Mouse (Mus musculus) megakaryocyte, embryonic 14.5 days (primary cell): ENCODE results near the gene Fam208a. TPM values are rescaled to one million over a fixed set of nuclear protein-coding genes. Genes with fewer than 3 reads are reported as not detected.

Experiments used
- H3K27me3 ChIP-seq: replicated peaks from 2 replicates; pipeline ENCODE3; 2012; ENCODE audit warnings: inconsistent platforms
- H3K36me3 ChIP-seq: replicated peaks from 2 replicates; pipeline ENCODE3; 2012; ENCODE audit warnings: low read length, inconsistent platforms, mixed read lengths
- H3K4me1 ChIP-seq: 2 replicates; pipeline ENCODE4 v1.6.1; 2012; ENCODE audit warnings: inconsistent platforms
- H3K4me3 ChIP-seq: replicated peaks from 2 replicates; pipeline ENCODE3; 2012; ENCODE audit warnings: moderate library complexity, mild to moderate bottlenecking, inconsistent platforms
- H3K9me3 ChIP-seq: 2 replicates; pipeline ENCODE4 v1.6.1; 2012; ENCODE audit warnings: inconsistent platforms
- FLI1 ChIP-seq: IDR thresholded peaks from 2 replicates; pipeline ENCODE4 v1.6.1; 2012; ENCODE audit warnings: low read length, inconsistent platforms, mixed read lengths
- GATA1 ChIP-seq: IDR thresholded peaks from 3 replicates; pipeline ENCODE4 v1.6.1; 2012; ENCODE audit warnings: mixed read lengths, low read length, inconsistent platforms, borderline replicate concordance
- polyA plus RNA-seq: library from polyadenylated mRNA; stranded (reverse); fragments of >175 nt; gene quantifications from 2 replicates; pipeline ENCODE4 v1.2.3, GENCODE M21; 2012; ENCODE audit warnings: low replicate concordance; ENCODE audit not compliant: insufficient read depth

The Fam208a gene
- 0.35 and 0.40 TPM in 2 replicates for polyA plus RNA-seq

- TF ChIP-seq GATA1 (no peak), FLI1 (no peak)
Observed at GRCm38 (mm10) chr14:27428573-27428972, at the start of gene Fam208a. Gene Fam208a, plus strand, starts transcription at chr14:27428834.

GRCm38 (mm10) chr14:27379404-27379803, 49.2 kb upstream of the Fam208a start:
- no peak for TF ChIP-seq GATA1
- TF ChIP-seq FLI1, result no peak
- Histone ChIP-seq H3K27me3 (no peaks in the 10 kb centered on the region), H3K4me1 (peaks cover 60% of the 10 kb centered on the region), H3K36me3 (peaks cover 55% of the 10 kb centered on the region), H3K9me3 (no peaks in the 10 kb centered on the region), H3K4me3 (peak overlapping the region; percentile 89)

More at GRCm38 (mm10) chr14:27428573-27428972, at the start of gene Fam208a:
- H3K36me3 ChIP-seq, result peaks cover 51% of the 10 kb centered on the region
- peaks cover 16% of the 10 kb centered on the region for H3K9me3 ChIP-seq
- H3K4me1 ChIP-seq, result peaks cover 12% of the 10 kb centered on the region
- H3K27me3 ChIP-seq, result no peaks in the 10 kb centered on the region
- H3K4me3 ChIP-seq, result peak within 1 kb of the TSS; percentile 97

- TF ChIP-seq FLI1, result no peak
- TF ChIP-seq GATA1, result no peak
- no peaks in the 10 kb centered on the region for H3K9me3 ChIP-seq
- no peaks in the 10 kb centered on the region for H3K27me3 ChIP-seq
- H3K4me3 ChIP-seq, result peak overlapping the region; percentile 31
- peaks cover 56% of the 10 kb centered on the region for H3K4me1 ChIP-seq
- peaks cover 64% of the 10 kb centered on the region for H3K36me3 ChIP-seq
Observed at GRCm38 (mm10) chr14:27381459-27381858, 47.2 kb upstream of the Fam208a start.

GRCm38 (mm10) chr14:27383321-27383830, 45.3 kb upstream of the Fam208a start:
- H3K4me1 ChIP-seq, result peaks cover 64% of the 10 kb centered on the region
- peaks cover 81% of the 10 kb centered on the region for H3K36me3 ChIP-seq
- no peak for TF ChIP-seq GATA1
- TF ChIP-seq FLI1, result no peak
- no peaks in the 10 kb centered on the region for H3K27me3 ChIP-seq
- H3K4me3 ChIP-seq, result no peak overlapping the region
- no peaks in the 10 kb centered on the region for H3K9me3 ChIP-seq

GRCm38 (mm10) chr14:27384143-27384542, 44.5 kb upstream of the Fam208a start:
- H3K27me3 ChIP-seq, result no peaks in the 10 kb centered on the region
- peaks cover 64% of the 10 kb centered on the region for H3K4me1 ChIP-seq
- H3K36me3 ChIP-seq, result peaks cover 80% of the 10 kb centered on the region
- H3K4me3 ChIP-seq, result no peak overlapping the region
- H3K9me3 ChIP-seq, result no peaks in the 10 kb centered on the region
- no peak for TF ChIP-seq FLI1
- TF ChIP-seq GATA1, result no peak

GRCm38 (mm10) chr14:27388616-27389015, 40.0 kb upstream of the Fam208a start:
- Histone ChIP-seq H3K36me3 (peaks cover 88% of the 10 kb centered on the region), H3K9me3 (no peaks in the 10 kb centered on the region), H3K4me3 (peak overlapping the region; percentile 14), H3K27me3 (no peaks in the 10 kb centered on the region), H3K4me1 (peaks cover 56% of the 10 kb centered on the region)
- TF ChIP-seq FLI1 (no peak), GATA1 (no peak)

GRCm38 (mm10) chr14:27389722-27390121, 38.9 kb upstream of the Fam208a start:
- H3K27me3 ChIP-seq, result no peaks in the 10 kb centered on the region
- H3K4me1 ChIP-seq, result peaks cover 56% of the 10 kb centered on the region
- H3K36me3 ChIP-seq, result peaks cover 88% of the 10 kb centered on the region
- no peaks in the 10 kb centered on the region for H3K9me3 ChIP-seq
- TF ChIP-seq GATA1 (no peak), FLI1 (no peak)
- H3K4me3 ChIP-seq, result peak overlapping the region; percentile 3

GRCm38 (mm10) chr14:27390663-27391062, 38.0 kb upstream of the Fam208a start:
- Histone ChIP-seq H3K4me1 (peaks cover 56% of the 10 kb centered on the region), H3K4me3 (no peak overlapping the region), H3K9me3 (no peaks in the 10 kb centered on the region), H3K36me3 (peaks cover 90% of the 10 kb centered on the region), H3K27me3 (no peaks in the 10 kb centered on the region)
- TF ChIP-seq GATA1 (no peak), FLI1 (no peak)

- Histone ChIP-seq H3K4me1 (peaks cover 55% of the 10 kb centered on the region), H3K4me3 (no peak overlapping the region), H3K9me3 (no peaks in the 10 kb centered on the region), H3K36me3 (peaks cover 90% of the 10 kb centered on the region), H3K27me3 (no peaks in the 10 kb centered on the region)
- TF ChIP-seq FLI1, result no peak
- TF ChIP-seq GATA1, result no peak
Observed at GRCm38 (mm10) chr14:27391776-27392308, 36.8 kb upstream of the Fam208a start.

GRCm38 (mm10) chr14:27392660-27393059, 36.0 kb upstream of the Fam208a start:
- H3K4me3 ChIP-seq, result no peak overlapping the region
- no peaks in the 10 kb centered on the region for H3K9me3 ChIP-seq
- peaks cover 90% of the 10 kb centered on the region for H3K36me3 ChIP-seq
- TF ChIP-seq FLI1, result no peak
- TF ChIP-seq GATA1, result no peak
- no peaks in the 10 kb centered on the region for H3K27me3 ChIP-seq
- H3K4me1 ChIP-seq, result peaks cover 47% of the 10 kb centered on the region
